Mouse (Mus musculus): Measurements from ENCODE around the gene Litaf.

Litaf gene

GRCm38 (mm10) chr16:11066833-11067191 lies 855 bp upstream of the Litaf start:
- ATAC-seq (ENCODE audit: low TSS enrichment), result 0 out of 2 replicates have a peak, but pooled peaks have one; percentile 12

- ATAC-seq (ENCODE audit: low TSS enrichment), result no peak
Measured at GRCm38 (mm10) chr16:11065431-11065830, 526 bp downstream of the Litaf start.

GRCm38 (mm10) chr16:11064742-11065141 lies 1.2 kb downstream of the Litaf start:
- no peak for ATAC-seq (ENCODE audit: low TSS enrichment)

GRCm38 (mm10) chr16:11064341-11064740 lies 1.6 kb downstream of the Litaf start:
- ATAC-seq (ENCODE audit: low TSS enrichment), result no peak

GRCm38 (mm10) chr16:11062794-11063721 lies 2.9 kb downstream of the Litaf start:
- no peak for ATAC-seq (ENCODE audit: low TSS enrichment)

GRCm38 (mm10) chr16:11060645-11061044 lies 5.3 kb downstream of the Litaf start, which contains the start of gene Snn:
Snn (plus strand) TSS chr16:11060945.
- no peak for ATAC-seq (ENCODE audit: low TSS enrichment)

- no peak for ATAC-seq (ENCODE audit: low TSS enrichment)
Measured at GRCm38 (mm10) chr16:11055916-11056315, 10.0 kb downstream of the Litaf start.

GRCm38 (mm10) chr16:11054871-11055270 lies 11.1 kb downstream of the Litaf start:
- peak; percentile 68 for ATAC-seq (ENCODE audit: low TSS enrichment)

GRCm38 (mm10) chr16:11054409-11054808 lies 11.5 kb downstream of the Litaf start:
- ATAC-seq (ENCODE audit: low TSS enrichment), result no peak; the same call in 1 of the 2 replicates

- no peak for ATAC-seq (ENCODE audit: low TSS enrichment)
Measured at GRCm38 (mm10) chr16:11051134-11051533, 14.8 kb downstream of the Litaf start.

GRCm38 (mm10) chr16:11050226-11050625 lies 15.7 kb downstream of the Litaf start:
- peak; percentile 75 for ATAC-seq (ENCODE audit: low TSS enrichment)

GRCm38 (mm10) chr16:11047130-11047529 lies 18.8 kb downstream of the Litaf start:
- ATAC-seq (ENCODE audit: low TSS enrichment), result no peak

- ATAC-seq (ENCODE audit: low TSS enrichment), result no peak
Measured at GRCm38 (mm10) chr16:11046437-11046836, 19.5 kb downstream of the Litaf start.

GRCm38 (mm10) chr16:11043239-11043638 lies 22.7 kb downstream of the Litaf start:
- ATAC-seq (ENCODE audit: low TSS enrichment), result no peak

GRCm38 (mm10) chr16:11040603-11041002 lies 25.4 kb downstream of the Litaf start:
- no peak for ATAC-seq (ENCODE audit: low TSS enrichment)

- ATAC-seq (ENCODE audit: low TSS enrichment), result peak; percentile 85
Measured at GRCm38 (mm10) chr16:11035790-11036431, 30.0 kb downstream of the Litaf start.

- no peak for ATAC-seq (ENCODE audit: low TSS enrichment)
Measured at GRCm38 (mm10) chr16:11035273-11035672, 30.7 kb downstream of the Litaf start.

GRCm38 (mm10) chr16:11034193-11034803 lies 31.7 kb downstream of the Litaf start:
- peak; percentile 81 for ATAC-seq (ENCODE audit: low TSS enrichment)

GRCm38 (mm10) chr16:11031320-11031719 lies 34.6 kb downstream of the Litaf start:
- ATAC-seq (ENCODE audit: low TSS enrichment), result no peak; the same call in 1 of the 2 replicates

- ATAC-seq (ENCODE audit: low TSS enrichment), result no peak
Measured at GRCm38 (mm10) chr16:11030844-11031243, 35.1 kb downstream of the Litaf start.

GRCm38 (mm10) chr16:11028206-11028605 lies 37.8 kb downstream of the Litaf start:
- no peak for ATAC-seq (ENCODE audit: low TSS enrichment)

- peak; percentile 81 for ATAC-seq (ENCODE audit: low TSS enrichment)
Measured at GRCm38 (mm10) chr16:11024841-11025240, 41.1 kb downstream of the Litaf start.
